Mouse (Mus musculus): ENCODE measurements around the gene Kdf1. TPM values are rescaled to one million over a fixed set of nuclear protein-coding genes. Genes with fewer than 3 reads are reported as not detected.
"Not testable (repeated sequence)": the region's sequence is repeated elsewhere in the genome, so short reads cannot be mapped to it uniquely, and the experiment has no call there.

Gene Kdf1
- polyA plus RNA-seq, 1 experiment from 2014 or later, result 0.37 TPM

- WGBS, result 45% methylated on average over 5 of the region's 5 CpGs
- no peak overlapping the region for H3K4me3 ChIP-seq (replicated peaks; ENCODE audit: low read depth, low read length)
- no peak overlapping the region for H3K27ac ChIP-seq (replicated peaks; ENCODE audit: low read depth, low read length)
- H3K27me3 ChIP-seq (ENCODE audit: control insufficient read depth, insufficient read depth, low read length), result peaks cover 14% of the 10 kb centered on the region
- ATAC-seq (ENCODE audit: low FRiP score, low TSS enrichment) (no peak), DNase-seq (no peak)
- no peaks in the 10 kb centered on the region for H3K4me1 ChIP-seq (ENCODE audit: control insufficient read depth, insufficient read depth, low read length)
- H3K9me3 ChIP-seq (ENCODE audit: control insufficient read depth, low read length), result no peaks in the 10 kb centered on the region
- H3K4me2 ChIP-seq (ENCODE audit: low read length), result no peak overlapping the region
- H3K36me3 ChIP-seq (ENCODE audit: control insufficient read depth, insufficient read depth, low read length), result no peaks in the 10 kb centered on the region
- H3K9ac ChIP-seq (replicated peaks; ENCODE audit: low read length), result no peak overlapping the region
These were observed 14.5 kb upstream of the Kdf1 start for GRCm38 (mm10) chr4:133504300-133504699.

- 71% methylated on average over 9 of the region's 9 CpGs for WGBS
- no peak overlapping the region for H3K4me3 ChIP-seq (replicated peaks; ENCODE audit: low read depth, low read length)
These were observed 13.8 kb upstream of the Kdf1 start for GRCm38 (mm10) chr4:133504755-133505485.

GRCm38 (mm10) chr4:133506573-133506972, 12.2 kb upstream of the Kdf1 start:
- DNase-seq (no peak), ATAC-seq (ENCODE audit: low FRiP score, low TSS enrichment) (no peak)
- no peak overlapping the region for H3K4me2 ChIP-seq (ENCODE audit: low read length)
- H3K9ac ChIP-seq (replicated peaks; ENCODE audit: low read length), result no peak overlapping the region
- 78% methylated on average over 5 of the region's 5 CpGs for WGBS
- no peak overlapping the region for H3K27ac ChIP-seq (replicated peaks; ENCODE audit: low read depth, low read length)
- H3K4me3 ChIP-seq (replicated peaks; ENCODE audit: low read depth, low read length), result no peak overlapping the region
- H3K4me1 ChIP-seq (ENCODE audit: control insufficient read depth, insufficient read depth, low read length), result no peaks in the 10 kb centered on the region
- no peaks in the 10 kb centered on the region for H3K9me3 ChIP-seq (ENCODE audit: control insufficient read depth, low read length)
- no peaks in the 10 kb centered on the region for H3K27me3 ChIP-seq (ENCODE audit: control insufficient read depth, insufficient read depth, low read length)
- H3K36me3 ChIP-seq (ENCODE audit: control insufficient read depth, insufficient read depth, low read length), result no peaks in the 10 kb centered on the region

More at GRCm38 (mm10) chr4:133504755-133505485, 13.8 kb upstream of the Kdf1 start:
- ATAC-seq (ENCODE audit: low FRiP score, low TSS enrichment), result no peak
- no peaks in the 10 kb centered on the region for H3K4me1 ChIP-seq (ENCODE audit: control insufficient read depth, insufficient read depth, low read length)
- no peak overlapping the region for H3K9ac ChIP-seq (replicated peaks; ENCODE audit: low read length)
- no peaks in the 10 kb centered on the region for H3K36me3 ChIP-seq (ENCODE audit: control insufficient read depth, insufficient read depth, low read length)
- no peak overlapping the region for H3K27ac ChIP-seq (replicated peaks; ENCODE audit: low read depth, low read length)
- peaks cover 8% of the 10 kb centered on the region for H3K27me3 ChIP-seq (ENCODE audit: control insufficient read depth, insufficient read depth, low read length)
- H3K9me3 ChIP-seq (ENCODE audit: control insufficient read depth, low read length), result no peaks in the 10 kb centered on the region
- no peak for DNase-seq
- H3K4me2 ChIP-seq (ENCODE audit: low read length), result no peak overlapping the region

- Histone ChIP-seq H3K9ac (replicated peaks; ENCODE audit: low read length) (no peak overlapping the region), H3K27ac (replicated peaks; ENCODE audit: low read depth, low read length) (no peak overlapping the region), H3K4me1 (ENCODE audit: control insufficient read depth, insufficient read depth, low read length) (no peaks in the 10 kb centered on the region), H3K4me2 (ENCODE audit: low read length) (no peak overlapping the region), H3K27me3 (ENCODE audit: control insufficient read depth, insufficient read depth, low read length) (no peaks in the 10 kb centered on the region), H3K36me3 (ENCODE audit: control insufficient read depth, insufficient read depth, low read length) (no peaks in the 10 kb centered on the region), H3K9me3 (ENCODE audit: control insufficient read depth, low read length) (no peaks in the 10 kb centered on the region), H3K4me3 (replicated peaks; ENCODE audit: low read depth, low read length) (no peak overlapping the region)
- WGBS, result 80% methylated on average over 7 of the region's 7 CpGs
- no peak for DNase-seq
- no peak for ATAC-seq (ENCODE audit: low FRiP score, low TSS enrichment)
These were observed 9.8 kb upstream of the Kdf1 start for GRCm38 (mm10) chr4:133508990-133509389.

- WGBS, result 84% methylated on average over 5 of the region's 5 CpGs
- H3K9ac ChIP-seq (replicated peaks; ENCODE audit: low read length), result no peak overlapping the region
These were observed 7.7 kb upstream of the Kdf1 start for GRCm38 (mm10) chr4:133511050-133511449.

GRCm38 (mm10) chr4:133512511-133512910, 6.3 kb upstream of the Kdf1 start:
- ATAC-seq (ENCODE audit: low FRiP score, low TSS enrichment); H3K27ac ChIP-seq (replicated peaks; ENCODE audit: low read depth, low read length); H3K4me1 ChIP-seq (ENCODE audit: control insufficient read depth, insufficient read depth, low read length); H3K36me3 ChIP-seq (ENCODE audit: control insufficient read depth, insufficient read depth, low read length); H3K9ac ChIP-seq (replicated peaks; ENCODE audit: low read length); H3K4me3 ChIP-seq (replicated peaks; ENCODE audit: low read depth, low read length); H3K9me3 ChIP-seq (ENCODE audit: control insufficient read depth, low read length); DNase-seq; H3K27me3 ChIP-seq (ENCODE audit: control insufficient read depth, insufficient read depth, low read length); H3K4me2 ChIP-seq (ENCODE audit: low read length): not testable (repeated sequence)
- 61% methylated on average over 4 of the region's 5 CpGs for WGBS

More at GRCm38 (mm10) chr4:133511050-133511449, 7.7 kb upstream of the Kdf1 start:
- Histone ChIP-seq H3K27ac (replicated peaks; ENCODE audit: low read depth, low read length) (no peak overlapping the region), H3K4me1 (ENCODE audit: control insufficient read depth, insufficient read depth, low read length) (no peaks in the 10 kb centered on the region), H3K4me2 (ENCODE audit: low read length) (no peak overlapping the region), H3K4me3 (replicated peaks; ENCODE audit: low read depth, low read length) (no peak overlapping the region), H3K9me3 (ENCODE audit: control insufficient read depth, low read length) (no peaks in the 10 kb centered on the region), H3K27me3 (ENCODE audit: control insufficient read depth, insufficient read depth, low read length) (no peaks in the 10 kb centered on the region), H3K36me3 (ENCODE audit: control insufficient read depth, insufficient read depth, low read length) (no peaks in the 10 kb centered on the region)
- DNase-seq (no peak), ATAC-seq (ENCODE audit: low FRiP score, low TSS enrichment) (no peak)

GRCm38 (mm10) chr4:133512972-133513371, 5.8 kb upstream of the Kdf1 start:
- Histone ChIP-seq H3K4me1 (ENCODE audit: control insufficient read depth, insufficient read depth, low read length) (no peaks in the 10 kb centered on the region), H3K27ac (replicated peaks; ENCODE audit: low read depth, low read length) (no peak overlapping the region), H3K4me2 (ENCODE audit: low read length) (no peak overlapping the region), H3K4me3 (replicated peaks; ENCODE audit: low read depth, low read length) (no peak overlapping the region), H3K36me3 (ENCODE audit: control insufficient read depth, insufficient read depth, low read length) (no peaks in the 10 kb centered on the region), H3K9me3 (ENCODE audit: control insufficient read depth, low read length) (no peaks in the 10 kb centered on the region), H3K9ac (replicated peaks; ENCODE audit: low read length) (no peak overlapping the region), H3K27me3 (ENCODE audit: control insufficient read depth, insufficient read depth, low read length) (peaks cover 10% of the 10 kb centered on the region; the same call in 1 of the 2 replicates)
- DNase-seq, result peak; percentile 86
- WGBS, result 13% methylated on average over 8 of the region's 8 CpGs
- no peak for ATAC-seq (ENCODE audit: low FRiP score, low TSS enrichment)

GRCm38 (mm10) chr4:133519369-133519665, 554 bp downstream of the Kdf1 start:
- DNase-seq (no peak), ATAC-seq (ENCODE audit: low FRiP score, low TSS enrichment) (no peak)
- WGBS, result 7% methylated on average over 25 of the region's 25 CpGs
- H3K4me2 ChIP-seq (ENCODE audit: low read length), result peak overlapping the region; percentile 25
- H3K27ac ChIP-seq (replicated peaks; ENCODE audit: low read depth, low read length), result no peak overlapping the region
- H3K9me3 ChIP-seq (ENCODE audit: control insufficient read depth, low read length), result no peaks in the 10 kb centered on the region
- no peak overlapping the region for H3K9ac ChIP-seq (replicated peaks; ENCODE audit: low read length)
- peaks cover 38% of the 10 kb centered on the region for H3K27me3 ChIP-seq (ENCODE audit: control insufficient read depth, insufficient read depth, low read length)
- peak overlapping the region; percentile 18; the same call in 1 of the 2 replicates for H3K4me3 ChIP-seq (replicated peaks; ENCODE audit: low read depth, low read length)
- H3K36me3 ChIP-seq (ENCODE audit: control insufficient read depth, insufficient read depth, low read length), result no peaks in the 10 kb centered on the region
- H3K4me1 ChIP-seq (ENCODE audit: control insufficient read depth, insufficient read depth, low read length), result no peaks in the 10 kb centered on the region

- H3K9me3 ChIP-seq (ENCODE audit: control insufficient read depth, low read length), result no peaks in the 10 kb centered on the region
- DNase-seq, result no peak
- no peak for ATAC-seq (ENCODE audit: low FRiP score, low TSS enrichment)
- H3K27ac ChIP-seq (replicated peaks; ENCODE audit: low read depth, low read length), result no peak overlapping the region
- WGBS, result 70% methylated on average over 2 of the region's 2 CpGs
- H3K9ac ChIP-seq (replicated peaks; ENCODE audit: low read length), result no peak overlapping the region
- H3K27me3 ChIP-seq (ENCODE audit: control insufficient read depth, insufficient read depth, low read length), result peaks cover 37% of the 10 kb centered on the region
- no peaks in the 10 kb centered on the region for H3K4me1 ChIP-seq (ENCODE audit: control insufficient read depth, insufficient read depth, low read length)
- H3K4me2 ChIP-seq (ENCODE audit: low read length), result no peak overlapping the region
- no peak overlapping the region for H3K4me3 ChIP-seq (replicated peaks; ENCODE audit: low read depth, low read length)
- no peaks in the 10 kb centered on the region for H3K36me3 ChIP-seq (ENCODE audit: control insufficient read depth, insufficient read depth, low read length)
These were observed 2.7 kb downstream of the Kdf1 start for GRCm38 (mm10) chr4:133521502-133521901.
